Mouse (Mus musculus): ENCODE results near the gene Tgfbr3. TPM values are rescaled to one million over a fixed set of nuclear protein-coding genes. Genes with fewer than 3 reads are reported as not detected.

Tgfbr3 gene
- polyA plus RNA-seq, 2 experiments, result 20.7 to 29.0 TPM

GRCm38 (mm10) chr5:107204306-107204705 lies 85.1 kb downstream of the Tgfbr3 start:
- DNase-seq (ENCODE audit: low spot score), result no peak

GRCm38 (mm10) chr5:107202801-107203559 lies 86.4 kb downstream of the Tgfbr3 start:
- DNase-seq (ENCODE audit: low spot score), result no peak
- no peak for TF ChIP-seq POLR2A (IDR thresholded peaks at IDR 0.05; ENCODE audit: borderline replicate concordance, extremely low read depth, insufficient read depth, insufficient read length)
- Histone ChIP-seq H3K27me3 (ENCODE audit: control insufficient read depth, insufficient read depth, low read length) (no peaks in the 10 kb centered on the region), H3K9me3 (ENCODE audit: control insufficient read depth, low read length) (no peaks in the 10 kb centered on the region), H3K4me3 (replicated peaks; ENCODE audit: low read length) (no peak overlapping the region), H3K4me2 (replicated peaks; ENCODE audit: low read depth, low read length, severe bottlenecking) (no peak overlapping the region), H3K27ac (replicated peaks; ENCODE audit: low read depth, low read length) (peak overlapping the region; percentile 35; the same call in 1 of the 2 replicates), H3K36me3 (ENCODE audit: control insufficient read depth, insufficient read depth, low read length) (0 out of 2 replicates have a peak, but pooled peaks cover 5% of the 10 kb centered on the region), H3K9ac (ENCODE audit: low read depth, low read length, severe bottlenecking) (no peak overlapping the region), H3K4me1 (ENCODE audit: control insufficient read depth, insufficient read depth, low read length) (peaks cover 48% of the 10 kb centered on the region)
- WGBS, result 24% methylated on average over 8 of the region's 8 CpGs
- ATAC-seq (ENCODE audit: low FRiP score, low read depth), result no peak

More at GRCm38 (mm10) chr5:107204306-107204705, 85.1 kb downstream of the Tgfbr3 start:
- Histone ChIP-seq H3K27ac (replicated peaks; ENCODE audit: low read depth, low read length) (no peak overlapping the region), H3K4me3 (replicated peaks; ENCODE audit: low read length) (no peak overlapping the region), H3K9ac (ENCODE audit: low read depth, low read length, severe bottlenecking) (no peak overlapping the region), H3K9me3 (ENCODE audit: control insufficient read depth, low read length) (no peaks in the 10 kb centered on the region), H3K4me2 (replicated peaks; ENCODE audit: low read depth, low read length, severe bottlenecking) (no peak overlapping the region), H3K4me1 (ENCODE audit: control insufficient read depth, insufficient read depth, low read length) (peaks cover 51% of the 10 kb centered on the region), H3K27me3 (ENCODE audit: control insufficient read depth, insufficient read depth, low read length) (no peaks in the 10 kb centered on the region), H3K36me3 (ENCODE audit: control insufficient read depth, insufficient read depth, low read length) (0 out of 2 replicates have a peak, but pooled peaks cover 5% of the 10 kb centered on the region)
- ATAC-seq (ENCODE audit: low FRiP score, low read depth), result no peak
- no peak for TF ChIP-seq POLR2A (IDR thresholded peaks at IDR 0.05; ENCODE audit: borderline replicate concordance, extremely low read depth, insufficient read depth, insufficient read length)

GRCm38 (mm10) chr5:107201509-107202182 lies 87.8 kb downstream of the Tgfbr3 start:
- DNase-seq (ENCODE audit: low spot score) (no peak), ATAC-seq (ENCODE audit: low FRiP score, low read depth) (no peak)
- Histone ChIP-seq H3K4me3 (replicated peaks; ENCODE audit: low read length) (no peak overlapping the region), H3K27ac (replicated peaks; ENCODE audit: low read depth, low read length) (peak overlapping the region; percentile 77), H3K27me3 (ENCODE audit: control insufficient read depth, insufficient read depth, low read length) (no peaks in the 10 kb centered on the region), H3K4me1 (ENCODE audit: control insufficient read depth, insufficient read depth, low read length) (peaks cover 53% of the 10 kb centered on the region), H3K9me3 (ENCODE audit: control insufficient read depth, low read length) (no peaks in the 10 kb centered on the region), H3K4me2 (replicated peaks; ENCODE audit: low read depth, low read length, severe bottlenecking) (no peak overlapping the region), H3K36me3 (ENCODE audit: control insufficient read depth, insufficient read depth, low read length) (0 out of 2 replicates have a peak, but pooled peaks cover 5% of the 10 kb centered on the region), H3K9ac (ENCODE audit: low read depth, low read length, severe bottlenecking) (no peak overlapping the region)
- WGBS, result 54% methylated on average over 9 of the region's 9 CpGs
- no peak for TF ChIP-seq POLR2A (IDR thresholded peaks at IDR 0.05; ENCODE audit: borderline replicate concordance, extremely low read depth, insufficient read depth, insufficient read length)

- Histone ChIP-seq H3K4me3 (replicated peaks; ENCODE audit: low read length) (no peak overlapping the region), H3K36me3 (ENCODE audit: control insufficient read depth, insufficient read depth, low read length) (0 out of 2 replicates have a peak, but pooled peaks cover 4% of the 10 kb centered on the region), H3K9ac (ENCODE audit: low read depth, low read length, severe bottlenecking) (no peak overlapping the region), H3K9me3 (ENCODE audit: control insufficient read depth, low read length) (no peaks in the 10 kb centered on the region), H3K4me1 (ENCODE audit: control insufficient read depth, insufficient read depth, low read length) (peaks cover 60% of the 10 kb centered on the region), H3K27me3 (ENCODE audit: control insufficient read depth, insufficient read depth, low read length) (no peaks in the 10 kb centered on the region), H3K27ac (replicated peaks; ENCODE audit: low read depth, low read length) (peak overlapping the region; percentile 77), H3K4me2 (replicated peaks; ENCODE audit: low read depth, low read length, severe bottlenecking) (peak overlapping the region; percentile 37; the same call in 1 of the 2 replicates)
- 26% methylated on average over 12 of the region's 12 CpGs for WGBS
- no peak for TF ChIP-seq POLR2A (IDR thresholded peaks at IDR 0.05; ENCODE audit: borderline replicate concordance, extremely low read depth, insufficient read depth, insufficient read length)
- DNase-seq (ENCODE audit: low spot score) (peak; percentile 56), ATAC-seq (ENCODE audit: low FRiP score, low read depth) (peak; percentile 24)
Observed at GRCm38 (mm10) chr5:107200853-107201341, 88.5 kb downstream of the Tgfbr3 start.

- Histone ChIP-seq H3K9me3 (ENCODE audit: control insufficient read depth, low read length) (no peaks in the 10 kb centered on the region), H3K4me1 (ENCODE audit: control insufficient read depth, insufficient read depth, low read length) (peaks cover 67% of the 10 kb centered on the region), H3K9ac (ENCODE audit: low read depth, low read length, severe bottlenecking) (no peak overlapping the region), H3K27ac (replicated peaks; ENCODE audit: low read depth, low read length) (peak overlapping the region; percentile 77), H3K36me3 (ENCODE audit: control insufficient read depth, insufficient read depth, low read length) (no peaks in the 10 kb centered on the region), H3K4me2 (replicated peaks; ENCODE audit: low read depth, low read length, severe bottlenecking) (peak overlapping the region; percentile 37), H3K27me3 (ENCODE audit: control insufficient read depth, insufficient read depth, low read length) (no peaks in the 10 kb centered on the region), H3K4me3 (replicated peaks; ENCODE audit: low read length) (no peak overlapping the region)
- peak; percentile 83 for DNase-seq (ENCODE audit: low spot score)
- 22% methylated on average over 10 of the region's 10 CpGs for WGBS
- TF ChIP-seq POLR2A (IDR thresholded peaks at IDR 0.05; ENCODE audit: borderline replicate concordance, extremely low read depth, insufficient read depth, insufficient read length), result no peak
- peak; percentile 84 for ATAC-seq (ENCODE audit: low FRiP score, low read depth)
Observed at GRCm38 (mm10) chr5:107200221-107200635, 89.2 kb downstream of the Tgfbr3 start.
